Mouse (Mus musculus) heart, adult 2 months (tissue): ENCODE measurements at regions not wholly inside any gene's neighbourhood (a gene's known extent, or its start where the extent isn't known, plus 50 kb on each side); places are given as distances from the start of the nearest gene placed in this dataset.

ENCODE experiments used
- CTCF ChIP-seq: fragments of 200-600 bp; IDR thresholded peaks from 2 replicates; pipeline ENCODE4 v1.8.1; 2022; ENCODE audit warnings: antibody characterized with exemption, mild to moderate bottlenecking, moderate library complexity
- POLR2A ChIP-seq: fragments of 200-500 bp; IDR thresholded peaks from 2 replicates; pipeline ENCODE4 v1.6.1; 2011; ENCODE audit warnings: mild to moderate bottlenecking, low read depth, low read length, control low read depth; ENCODE audit not compliant: insufficient read depth

- TF ChIP-seq POLR2A = no peak
- TF ChIP-seq CTCF = no peak
These were observed 293.9 kb downstream of the Cdh26 start for GRCm38 (mm10) chr2:178724228-178724627.
